ENCODE assay signal across 9 mouse cellular contexts in the genomic region with DNA sequence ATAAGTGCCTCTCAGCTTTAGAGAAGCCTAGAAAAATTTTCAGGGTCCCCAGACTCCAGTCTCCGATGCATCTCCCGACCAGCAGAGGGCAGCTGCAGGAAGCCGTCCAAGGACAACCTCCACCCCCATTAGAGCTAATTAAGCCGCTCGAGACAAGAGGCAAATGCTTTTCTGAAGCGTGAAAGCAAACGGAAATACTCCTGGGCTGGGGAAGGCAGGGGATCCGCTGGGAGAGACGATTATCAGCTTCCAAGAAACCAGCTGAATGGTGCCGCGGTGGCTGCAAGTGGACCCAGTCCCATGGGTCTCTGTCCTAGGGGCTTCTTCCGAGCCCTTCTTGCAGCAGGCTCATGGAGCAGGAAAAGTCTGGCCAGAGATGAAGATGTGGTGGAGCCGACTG.
A peak's percentile ranks its signal among the peaks of the same experiment; 100 is the strongest.
DNase-seq lines count a peak whose midpoint lies in the region; ATAC-seq lines count a peak whose summit lies in the region.
"Had no signal": no experiment of that assay in that cellular context is flagged by ENCODE, and none has a peak within 500 bp of the region (broad histone marks: within the 10 kb centered on the region; RNA-seq: fewer than 3 reads in every experiment).

No protein-coding gene starts in this region.

- no peaks in the 10 kb centered on the region for H3K36me3 ChIP-seq in forebrain, embryonic 12.5 days (replicated peaks)
- no peaks in the 10 kb centered on the region for H3K36me3 ChIP-seq in liver, embryonic 11.5 days (ENCODE audit: control insufficient read depth, insufficient read depth, low read length)
- H3K36me3 ChIP-seq in neural tube, embryonic 13.5 days: no peaks in the 10 kb centered on the region

- peak; percentile 97 for ATAC-seq in forebrain, embryonic 12.5 days (ENCODE audit: low FRiP score)
- peak; percentile 41 for ATAC-seq in liver, embryonic 11.5 days (replicated peaks; ENCODE audit: low FRiP score)
- ATAC-seq in neural tube, embryonic 13.5 days (ENCODE audit: low read depth): peak; percentile 93

- H3K4me2 ChIP-seq in forebrain, embryonic 12.5 days: peak overlapping the region; percentile 60
- H3K4me2 ChIP-seq in liver, embryonic 11.5 days: peak overlapping the region; percentile 58
- peak overlapping the region; percentile 66 for H3K4me2 ChIP-seq in neural tube, embryonic 13.5 days

- no peaks in the 10 kb centered on the region for H3K4me1 ChIP-seq in forebrain, embryonic 12.5 days
- no peaks in the 10 kb centered on the region for H3K4me1 ChIP-seq in liver, embryonic 11.5 days (replicated peaks; ENCODE audit: control insufficient read depth, insufficient read depth, low read length)
- H3K4me1 ChIP-seq in neural tube, embryonic 13.5 days (replicated peaks): 0 out of 2 replicates have a peak, but pooled peaks cover 3% of the 10 kb centered on the region

- intact Hi-C loops in heart, postnatal 14 days (cut with DNase I): loop anchor here (5.0 to 10.0 kb wide), 3 partner anchors 557 to 1429 kb away; no protein-coding TSS in a partner anchor

- no peak overlapping the region for H3K27ac ChIP-seq in forebrain, embryonic 12.5 days
- H3K27ac ChIP-seq in liver, embryonic 11.5 days (ENCODE audit: low read depth, low read length): no peak overlapping the region
- H3K27ac ChIP-seq in neural tube, embryonic 13.5 days (replicated peaks): peak overlapping the region; percentile 80

- peak overlapping the region; percentile 41 for H3K4me3 ChIP-seq in forebrain, embryonic 12.5 days (replicated peaks)
- peak overlapping the region; percentile 32 for H3K4me3 ChIP-seq in liver, embryonic 11.5 days (ENCODE audit: low read depth, low read length)
- H3K4me3 ChIP-seq in neural tube, embryonic 13.5 days: peak overlapping the region; percentile 45
- H3K4me3 ChIP-seq: myocyte had no signal

- 2% methylated on average over 13 of the region's 13 CpGs for WGBS in forebrain, embryonic 12.5 days
- WGBS in liver, embryonic 11.5 days: 4% methylated on average over 13 of the region's 13 CpGs
- under 1% methylated on average over 13 of the region's 13 CpGs for WGBS in neural tube, embryonic 13.5 days

- H3K9me3 ChIP-seq in forebrain, embryonic 12.5 days: no peaks in the 10 kb centered on the region
- no peaks in the 10 kb centered on the region for H3K9me3 ChIP-seq in liver, embryonic 11.5 days (ENCODE audit: control insufficient read depth, low read length)
- H3K9me3 ChIP-seq in neural tube, embryonic 13.5 days: no peaks in the 10 kb centered on the region

- H3K27me3 ChIP-seq in forebrain, embryonic 12.5 days: no peaks in the 10 kb centered on the region
- H3K27me3 ChIP-seq in liver, embryonic 11.5 days (replicated peaks; ENCODE audit: control insufficient read depth, insufficient read depth, low read length): no peaks in the 10 kb centered on the region
- no peaks in the 10 kb centered on the region for H3K27me3 ChIP-seq in neural tube, embryonic 13.5 days

- peak overlapping the region; percentile 50 for H3K9ac ChIP-seq in forebrain, embryonic 12.5 days
- no peak overlapping the region for H3K9ac ChIP-seq in liver, embryonic 11.5 days (ENCODE audit: low read depth, low read length)
- peak overlapping the region; percentile 76 for H3K9ac ChIP-seq in neural tube, embryonic 13.5 days

- peak; percentile 52 for DNase-seq in urinary bladder, postnatal 14 days (ENCODE audit: low spot score)
- DNase-seq in urinary bladder, postnatal 10 days (ENCODE audit: low spot score): no peak
- DNase-seq in heart, postnatal 14 days: peak; percentile 50 to 69
- DNase-seq in kidney, postnatal 36 days: peak; percentile 21 to 72
- DNase-seq in liver, embryonic 11.5 days (ENCODE audit: low spot score): peak; percentile 42
- peak; percentile 23 for DNase-seq in yolk sac, embryonic 10.5 days (ENCODE audit: low spot score)

Comparison
In these comparisons a context has a peak if more than half of its experiments do, and no peak if none do; other contexts are left out.
1. ATAC-seq: peak in every context shown above with its lines; median percentile 97 in forebrain, embryonic 12.5 days; 93 in neural tube, embryonic 13.5 days; 41 in liver, embryonic 11.5 days.